Mouse (Mus musculus) natural killer cell, adult 2 months (primary cell): ENCODE measurements around the gene Asl.
A peak's percentile ranks its signal among the peaks of the same experiment; 100 is the strongest.
"Not testable (repeated sequence)": the region's sequence is repeated elsewhere in the genome, so short reads cannot be mapped to it uniquely, and the experiment has no call there.

Experiments
- DNase-seq, 2 experiments: peaks; one replicate each; pipeline ENCODE4 v3.0.0; 2022; ENCODE audit warnings: low spot score in 2 of 2

The Asl gene

DNA sequence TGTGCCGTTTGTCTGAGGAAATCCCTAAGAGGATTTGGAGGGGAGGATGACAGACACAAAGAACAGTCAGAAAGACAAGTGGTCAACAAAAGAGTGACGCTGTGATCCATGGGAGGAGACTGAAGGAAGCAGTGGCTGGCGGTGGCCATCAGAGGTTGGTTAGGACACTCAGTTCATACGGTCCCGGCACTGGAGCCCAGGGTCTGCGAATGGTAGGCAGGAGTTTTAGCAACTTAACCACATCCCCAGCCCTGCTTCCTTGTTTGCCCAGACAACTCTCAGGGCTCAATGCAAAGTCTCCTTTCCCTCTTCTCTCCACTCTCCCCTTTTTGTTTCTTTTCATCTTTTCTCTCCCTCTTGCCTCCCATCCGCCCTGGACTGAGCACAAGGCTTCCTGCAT lies 17.1 kb upstream of the Asl start:
- DNase-seq: no peak

DNA sequence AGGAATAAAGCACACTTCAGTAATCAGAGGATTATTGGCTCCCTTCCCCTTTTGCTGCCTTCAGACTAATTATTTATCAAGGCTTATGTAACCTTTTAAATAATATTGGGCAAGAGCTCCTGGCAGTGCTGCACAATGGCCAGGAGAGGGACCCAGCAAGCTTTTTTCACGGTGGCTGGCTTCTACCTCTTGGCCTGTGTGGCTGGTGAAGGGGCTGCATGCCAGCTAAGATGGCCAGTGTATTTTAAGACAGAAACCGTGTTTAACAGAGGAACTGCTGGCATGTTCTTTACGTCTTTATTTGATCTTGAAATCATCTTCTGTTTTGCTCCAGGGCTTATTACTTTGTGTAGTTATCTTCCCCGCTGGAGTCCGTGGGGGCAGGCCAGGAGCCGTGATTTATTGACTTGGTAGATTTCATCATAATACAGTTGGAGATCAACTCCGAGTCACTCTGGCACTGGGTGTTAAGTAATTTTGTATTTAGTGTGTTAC lies 15.2 kb upstream of the Asl start:
- DNase-seq: no peak

DNA sequence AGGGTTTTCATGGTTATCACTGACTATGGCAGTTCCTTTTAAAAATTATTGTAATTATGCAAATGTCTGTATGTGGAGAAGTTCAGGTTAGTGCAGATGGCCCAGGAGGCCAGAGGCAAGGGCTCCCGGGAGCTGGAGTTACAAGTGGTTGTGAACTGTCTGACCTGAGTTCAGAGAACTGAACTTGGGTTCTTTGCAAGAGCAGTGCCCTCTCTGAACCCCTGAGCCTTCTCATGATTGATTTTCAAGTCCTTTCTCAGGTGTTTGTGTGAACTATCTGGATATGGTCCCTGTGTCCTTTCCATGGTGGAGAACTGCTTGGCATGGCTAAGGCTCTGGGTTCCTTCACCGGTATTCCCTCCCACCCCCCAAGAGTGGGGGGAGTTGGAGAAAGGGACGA lies 14.7 kb upstream of the Asl start:
- DNase-seq: no peak

DNA sequence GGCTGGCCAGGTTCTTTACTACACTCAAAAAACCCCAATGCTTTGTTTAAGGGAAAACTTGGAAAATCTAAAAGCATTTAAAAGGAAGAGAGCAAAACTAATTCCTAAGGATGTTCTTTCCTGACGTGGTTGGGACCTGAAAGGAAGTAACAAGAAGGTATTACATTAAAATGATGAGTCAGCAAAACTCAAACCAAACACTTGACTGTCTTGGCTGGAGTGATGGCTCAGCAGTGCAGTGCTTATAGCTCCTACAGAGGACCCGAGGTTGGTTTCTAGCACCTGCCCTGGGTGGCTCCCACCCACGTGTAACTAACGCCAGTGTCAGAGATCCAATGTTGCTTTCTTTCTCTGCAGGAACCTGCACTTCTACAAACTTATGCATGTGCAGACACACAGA lies 12.2 kb upstream of the Asl start:
- no peak for DNase-seq

DNA sequence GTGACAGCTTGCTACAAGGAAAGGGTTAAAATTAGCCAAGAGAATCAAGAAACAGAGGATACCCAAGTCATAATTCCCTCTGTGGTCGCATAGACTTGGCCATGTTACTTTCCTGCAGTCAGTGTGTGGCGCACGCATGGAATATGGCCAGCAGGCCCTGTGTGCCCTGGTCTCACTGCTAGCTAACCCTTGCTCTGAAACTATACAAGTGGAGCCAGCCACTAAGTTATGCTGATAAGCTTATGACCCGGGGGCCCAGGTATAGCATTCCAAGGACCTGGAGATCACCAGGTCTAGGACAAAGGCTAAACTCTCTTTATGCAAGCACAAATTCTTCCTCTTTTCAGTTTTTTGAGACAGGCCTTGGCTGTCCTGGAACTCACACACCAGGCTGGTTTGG lies 11.8 kb upstream of the Asl start:
- DNase-seq: no peak

DNA sequence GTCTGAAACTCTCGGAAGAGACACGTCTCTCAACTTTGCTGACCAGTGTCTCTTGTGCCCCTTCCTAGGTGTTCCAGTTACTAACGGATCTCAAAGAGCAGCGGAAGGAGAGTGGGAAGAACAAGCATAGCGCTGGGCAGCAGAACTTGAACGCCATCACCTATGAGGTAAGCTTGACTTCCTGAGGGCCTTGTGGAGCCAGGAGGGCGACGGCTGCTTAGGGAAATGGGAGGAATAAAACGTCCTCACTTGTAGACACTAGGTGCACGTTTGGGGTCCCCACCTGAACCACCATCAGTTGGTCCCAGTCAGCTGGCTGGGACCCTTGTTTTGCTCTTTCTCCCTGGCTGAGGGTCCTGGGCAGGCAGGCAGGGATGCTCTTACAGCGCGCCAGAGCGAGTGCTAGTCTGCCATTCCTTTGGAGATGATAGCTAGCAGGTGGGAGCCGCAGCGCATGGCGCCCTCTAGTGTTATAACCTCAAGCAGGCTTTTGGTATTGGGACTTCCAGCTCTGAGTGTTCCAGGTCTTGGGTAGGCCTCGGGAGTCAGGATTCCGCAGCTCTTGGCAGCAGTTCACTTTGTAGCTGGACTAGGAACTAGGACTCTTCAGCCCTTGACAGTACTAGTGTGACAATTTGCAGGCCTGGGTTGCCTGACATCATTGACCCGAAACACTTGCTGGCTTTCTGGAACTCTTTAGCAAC lies 8.9 kb upstream of the Asl start:
- DNase-seq: peak; percentile 9 to 35

DNA sequence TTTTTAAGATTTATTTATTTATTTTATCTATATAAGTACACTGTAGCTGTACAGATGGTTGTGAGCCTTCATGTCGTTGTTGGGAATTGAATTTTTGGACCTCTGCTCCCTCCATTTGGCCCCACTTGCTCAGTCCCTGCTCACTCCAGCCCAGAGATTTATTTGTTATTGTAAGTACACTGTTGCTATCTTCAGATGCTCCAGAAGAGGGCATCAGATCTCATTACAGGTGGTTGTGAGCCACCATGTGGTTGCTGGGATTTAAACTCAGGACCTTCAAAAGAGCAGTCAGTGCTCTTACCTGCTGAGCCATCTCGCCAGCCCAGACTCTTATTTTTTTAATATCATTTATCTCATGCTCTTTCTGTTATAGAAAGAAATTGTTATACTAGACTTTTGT lies 7.3 kb upstream of the Asl start:
- not testable (repeated sequence) for DNase-seq

DNA sequence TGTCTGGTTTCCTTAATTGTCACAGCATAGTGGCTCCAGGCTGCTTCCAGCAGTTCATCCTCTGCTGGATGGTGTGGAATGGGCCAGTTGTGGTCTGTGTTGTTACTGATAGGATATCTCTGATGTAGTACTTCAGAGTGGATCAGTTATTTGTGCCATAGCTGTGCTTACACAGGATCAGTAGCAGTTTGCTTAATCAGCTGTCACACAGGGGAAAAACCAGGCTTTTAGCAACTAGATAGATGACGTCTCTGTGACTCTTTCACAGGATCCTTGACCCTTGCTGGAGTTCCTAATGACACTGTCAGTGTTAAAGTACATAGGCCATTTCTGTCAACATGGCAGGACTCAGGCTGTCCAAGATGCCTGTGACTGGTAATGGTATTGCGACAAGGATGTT lies 4.8 kb upstream of the Asl start:
- no peak for DNase-seq

DNA sequence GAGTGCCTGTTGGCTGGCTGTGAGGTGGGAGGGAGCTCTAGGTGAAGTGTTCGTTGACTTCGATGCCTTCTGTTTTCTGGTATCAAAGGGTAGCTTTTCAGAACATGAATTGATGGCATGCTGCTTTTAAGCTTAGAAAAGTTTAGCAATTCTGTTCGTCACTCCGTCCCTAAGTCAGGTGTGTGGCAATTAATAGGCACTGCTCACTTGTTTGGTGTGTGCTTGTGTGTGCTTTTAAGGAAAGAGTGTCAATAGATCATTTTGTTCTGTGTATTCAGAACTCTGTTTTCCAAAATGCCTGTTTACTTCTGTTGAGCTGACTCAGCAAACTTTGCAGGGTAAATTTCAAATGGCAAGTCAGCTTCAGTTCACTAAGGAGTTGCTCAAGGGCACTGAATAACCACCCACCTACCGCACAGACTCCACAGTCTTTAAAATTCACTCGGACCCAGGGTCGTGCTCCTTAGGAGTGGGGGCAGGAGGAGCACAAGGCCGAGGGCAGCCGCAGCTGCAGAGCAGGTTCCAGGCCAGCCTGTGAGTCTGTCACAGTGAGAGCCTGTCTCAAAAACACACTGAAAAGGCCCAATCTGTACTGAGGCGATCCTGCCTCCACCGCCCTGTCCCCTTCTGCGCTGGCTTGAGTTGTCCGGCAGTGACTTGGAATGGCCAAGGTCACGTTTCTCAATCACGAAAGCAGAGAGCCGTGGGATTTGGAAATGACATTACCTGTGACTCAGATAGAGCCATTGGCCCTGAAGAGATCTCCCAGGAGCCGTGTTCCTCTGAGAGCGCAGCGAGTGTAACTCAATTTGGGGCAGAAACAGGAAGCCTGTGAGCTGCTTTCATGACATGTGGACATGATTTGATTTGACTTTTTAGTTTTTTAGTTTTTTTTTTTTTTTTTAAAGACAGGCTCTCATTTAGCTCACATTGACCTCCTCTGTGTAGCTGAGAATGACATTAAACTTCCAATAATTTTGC lies 2.7 kb upstream of the Asl start:
- DNase-seq: no peak

DNA sequence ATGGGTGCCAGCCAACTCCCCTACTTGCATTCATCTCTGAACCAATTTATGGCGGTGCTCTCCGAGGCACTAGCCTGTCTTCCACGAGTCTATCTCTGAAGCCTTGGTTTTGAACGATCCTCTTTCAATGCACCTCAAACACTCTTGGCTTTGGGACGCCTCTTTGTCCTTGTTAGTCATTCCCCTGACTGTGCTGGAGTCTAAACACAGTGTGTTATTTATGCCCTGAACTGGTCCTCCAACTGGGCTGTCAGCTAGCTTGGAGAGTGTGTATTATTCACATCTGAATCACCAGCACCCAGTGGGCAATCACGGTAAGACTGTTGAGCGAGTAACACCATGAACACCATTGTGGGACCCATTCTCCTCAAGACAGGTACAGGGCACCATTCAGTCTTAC lies 1.4 kb downstream of the Asl start:
- no peak for DNase-seq

DNA sequence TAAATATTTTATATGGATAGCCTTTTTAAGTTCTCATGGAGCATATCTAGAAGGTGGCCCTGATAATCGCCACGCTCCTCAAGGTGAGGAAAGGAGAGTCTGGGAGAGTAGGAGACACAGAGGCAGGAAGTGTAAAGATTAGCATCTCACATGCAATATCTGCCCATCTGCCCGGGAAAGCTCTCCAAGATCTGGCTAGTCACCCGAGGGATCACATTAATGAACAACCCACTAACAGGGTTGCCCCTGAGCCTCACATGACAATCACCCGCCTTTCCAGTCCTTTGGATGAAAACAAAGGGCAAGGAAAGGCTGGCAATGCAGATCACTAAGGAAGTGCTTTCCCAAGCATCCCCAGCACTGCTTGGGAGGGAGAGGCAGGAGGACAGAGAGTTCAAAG lies 1.9 kb downstream of the Asl start:
- DNase-seq: no peak

DNA sequence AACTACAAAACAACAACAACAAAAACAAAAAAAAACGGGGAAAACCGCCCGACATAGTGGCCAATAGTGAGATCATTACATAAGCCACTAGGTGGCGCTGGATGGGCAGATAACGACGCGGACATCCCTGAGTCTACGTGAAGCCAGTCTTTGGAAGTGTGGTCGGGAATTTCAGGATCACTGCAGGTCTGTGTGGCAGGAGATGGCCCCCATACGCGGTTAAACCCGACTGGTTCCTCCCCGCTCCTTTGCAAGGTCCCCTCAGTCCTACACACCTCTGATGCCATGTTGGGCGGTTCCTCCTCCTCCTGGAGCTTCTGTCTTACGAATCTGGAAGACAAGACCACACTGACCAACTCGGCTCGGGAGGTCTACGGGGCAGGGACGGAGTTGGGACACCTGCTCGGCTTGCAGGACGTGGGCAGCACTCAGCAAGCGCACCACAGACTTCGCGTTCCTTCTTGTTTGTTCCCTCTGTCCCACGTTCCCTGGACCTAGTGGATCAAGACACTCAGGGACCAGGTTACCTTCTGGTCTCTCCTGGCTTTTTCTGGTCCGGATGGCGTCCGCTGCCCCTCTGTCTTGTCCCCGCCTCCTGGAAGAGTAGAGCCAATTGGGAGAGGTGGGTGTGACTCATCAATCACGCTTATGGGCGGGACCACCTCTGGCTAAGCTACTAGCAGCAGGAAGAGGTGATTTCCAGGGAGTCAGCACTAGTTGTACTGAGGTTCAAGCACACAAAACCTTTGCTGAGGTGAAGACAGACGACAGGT lies 5.1 kb downstream of the Asl start:
- peak; percentile 80 to 82 for DNase-seq

DNA sequence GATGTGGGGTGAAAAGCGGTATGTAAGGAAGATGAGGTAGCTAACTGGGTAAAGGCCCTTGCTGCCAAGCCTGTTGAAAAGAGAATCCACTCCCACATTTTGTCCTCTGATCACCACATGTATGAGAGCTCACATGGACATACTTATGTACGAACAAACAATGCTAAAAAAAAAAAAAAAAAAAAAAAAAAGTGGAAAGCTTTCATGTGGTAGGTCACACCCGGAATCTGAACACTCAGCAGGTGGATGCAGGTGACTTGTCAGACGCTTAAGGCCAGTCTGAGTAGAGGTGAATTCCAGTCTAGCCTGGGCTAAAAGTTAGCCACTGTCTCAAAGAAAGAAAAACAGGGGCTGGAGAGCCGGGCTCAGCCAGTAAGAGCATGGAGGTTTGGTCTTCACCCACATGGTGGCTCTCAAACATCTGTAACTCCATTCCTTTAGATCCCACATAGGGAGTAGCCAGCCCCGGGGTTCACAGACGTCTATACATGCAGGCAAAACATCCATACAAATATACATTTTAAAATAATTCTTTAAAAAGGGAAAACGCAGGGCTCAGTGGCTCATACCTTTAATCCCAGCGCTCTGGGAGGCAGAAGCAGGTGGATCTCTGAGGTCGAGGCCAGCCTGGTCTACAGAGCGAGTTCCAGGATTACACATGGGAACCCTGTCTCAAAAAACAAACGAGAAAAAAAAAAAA lies 5.8 kb downstream of the Asl start:
- no peak for DNase-seq

DNA sequence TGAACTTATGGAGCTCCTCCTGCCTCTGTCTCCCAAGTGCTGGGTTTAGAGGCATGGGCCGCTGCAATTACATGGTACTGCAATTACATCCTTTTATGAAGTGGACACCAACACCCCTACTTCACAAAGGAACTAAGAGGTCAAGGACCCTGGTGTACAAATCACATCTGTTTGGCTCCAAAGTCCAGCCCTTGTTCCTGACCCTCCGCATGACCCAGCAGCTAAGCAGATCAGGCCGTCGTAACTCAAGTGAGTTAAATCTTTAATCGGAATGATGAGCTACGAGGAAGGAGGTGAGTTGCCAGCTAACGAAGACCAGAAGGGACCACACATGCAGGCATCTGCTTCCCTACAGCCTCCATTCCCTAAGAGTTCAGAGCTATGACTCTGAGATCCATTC lies 6.7 kb downstream of the Asl start:
- no peak for DNase-seq

DNA sequence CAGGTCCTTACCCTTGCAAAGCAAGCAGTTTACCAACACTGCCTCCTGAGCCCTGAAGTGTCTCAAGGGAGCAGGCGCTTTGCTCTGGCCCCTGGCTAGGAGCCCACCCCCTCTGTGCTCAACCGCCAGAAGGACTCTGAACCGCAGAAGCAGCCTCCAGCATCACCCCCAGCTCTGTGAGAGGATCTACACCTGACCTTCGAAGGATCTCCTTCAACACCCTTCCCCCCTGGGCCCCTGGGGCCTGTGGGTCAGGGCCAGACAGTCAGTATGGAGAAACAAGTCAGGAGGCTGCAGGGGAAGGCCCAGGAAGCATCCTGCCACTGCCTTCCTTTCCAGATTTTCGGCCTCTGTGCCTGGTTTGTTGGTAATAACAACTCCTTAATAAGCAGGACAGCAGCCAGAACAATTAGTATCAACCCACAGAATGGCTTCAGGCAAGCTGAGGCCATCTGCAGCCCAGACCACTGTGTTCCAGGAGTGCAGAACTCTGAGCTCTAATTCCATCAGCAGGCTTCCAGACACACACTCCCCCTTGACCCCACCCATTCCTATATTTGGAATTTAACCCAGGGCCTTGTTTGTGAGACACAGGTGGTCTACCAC lies 7.6 kb downstream of the Asl start:
- no peak for DNase-seq

DNA sequence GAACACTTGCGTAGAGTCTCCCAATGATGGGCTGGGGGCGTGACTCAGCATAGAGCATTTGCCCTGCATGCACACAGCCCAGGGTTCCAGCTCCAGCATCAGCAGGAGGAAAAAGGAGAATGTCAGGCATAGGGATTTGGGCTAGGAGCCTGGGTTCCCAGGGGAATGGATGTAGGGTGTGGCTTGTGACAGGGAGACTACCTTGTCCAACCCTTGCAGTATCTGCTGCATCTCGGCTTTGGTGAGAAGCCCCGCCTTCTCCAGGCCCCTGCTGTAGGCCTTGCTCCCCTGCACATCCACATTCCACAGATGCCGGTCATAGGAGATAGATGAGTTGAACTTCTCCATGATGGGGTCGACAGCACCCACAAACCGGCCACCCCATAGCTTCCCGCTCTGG lies 9.6 kb downstream of the Asl start:
- no peak for DNase-seq

DNA sequence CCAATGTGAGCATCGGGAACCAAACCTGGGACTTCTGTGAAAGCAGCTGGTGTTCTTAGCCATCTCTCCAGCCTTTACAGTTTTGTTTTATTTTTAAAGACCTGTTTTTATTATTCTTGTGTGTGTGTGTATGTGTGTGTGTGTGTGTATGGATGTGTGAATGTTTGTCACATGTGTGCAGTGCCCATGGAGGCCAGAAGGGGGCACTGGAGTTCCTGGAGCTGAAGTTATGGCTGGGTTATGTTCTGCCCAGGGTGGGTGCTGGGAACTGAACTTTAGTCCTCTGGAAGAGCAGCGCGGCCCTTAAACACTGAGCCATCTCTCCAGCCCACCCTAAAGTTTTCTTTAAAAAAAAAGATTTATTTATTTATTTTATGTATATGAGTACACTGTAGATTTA lies 13.9 kb downstream of the Asl start:
- DNase-seq: no peak

DNA sequence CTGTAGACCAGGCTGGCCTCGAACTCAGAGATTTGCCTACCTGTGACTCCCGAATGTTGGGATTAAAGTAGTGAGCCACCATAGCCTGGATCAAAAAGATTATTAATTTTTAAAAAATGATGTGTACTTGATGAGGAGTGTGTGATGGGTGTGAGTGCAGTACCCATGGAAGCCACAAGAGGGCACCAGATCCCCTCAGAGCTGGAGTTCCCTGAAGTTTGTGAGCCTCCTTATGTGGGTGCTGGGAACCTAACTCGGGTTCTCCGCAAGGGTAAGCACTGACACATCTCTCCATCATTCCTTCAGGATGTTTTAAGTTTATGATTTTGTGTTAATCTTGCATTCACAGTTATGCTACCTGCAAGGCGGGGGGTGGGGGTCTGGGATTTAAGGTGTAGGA lies 18.1 kb downstream of the Asl start:
- DNase-seq: no peak

DNA sequence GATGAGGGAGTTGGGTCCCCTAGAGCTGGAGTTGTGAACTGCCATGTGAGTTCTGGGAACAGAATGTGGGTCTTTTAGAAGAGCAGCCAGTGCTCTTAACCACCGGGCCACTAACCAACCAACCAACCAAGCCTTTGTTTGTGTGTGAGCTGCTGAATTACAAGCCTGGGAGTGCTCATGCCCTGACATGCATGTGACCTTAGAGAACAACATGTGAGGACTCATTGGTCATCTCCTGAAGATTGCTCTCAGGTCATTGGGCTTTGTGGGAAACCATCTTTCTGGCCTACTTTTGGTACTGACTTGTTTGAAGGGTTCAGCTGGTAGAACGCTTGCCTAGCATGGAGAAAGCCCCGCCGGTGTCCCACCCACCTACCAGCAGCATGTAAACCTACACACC lies 19.3 kb downstream of the Asl start:
- no peak for DNase-seq

DNA sequence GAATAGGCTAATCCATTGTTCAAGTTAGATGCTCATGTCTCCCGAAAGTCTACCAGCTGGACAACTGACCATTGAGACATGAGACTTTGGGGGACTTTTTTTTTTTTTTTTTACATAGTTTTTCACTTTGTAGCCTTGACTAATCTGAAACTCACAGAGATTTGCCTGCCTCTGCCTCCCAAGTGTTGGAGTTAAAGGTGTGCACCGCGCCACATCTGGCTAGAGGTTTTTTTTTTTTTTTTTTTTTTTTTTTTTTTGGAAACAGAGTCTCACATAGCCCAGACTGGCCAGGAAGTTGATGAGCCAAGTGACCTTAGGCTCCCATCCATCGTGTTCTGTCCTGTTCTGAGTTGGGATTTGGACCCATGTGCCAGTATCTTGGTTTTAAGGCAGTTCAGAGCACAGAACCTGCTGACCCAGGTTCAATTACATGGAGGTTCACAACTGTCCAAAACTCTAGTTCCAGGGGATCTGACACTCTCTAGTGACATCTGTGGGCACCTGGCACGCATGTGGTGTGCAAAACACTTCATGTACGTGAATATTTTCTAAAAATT lies 20.9 kb downstream of the Asl start:
- no peak for DNase-seq

DNA sequence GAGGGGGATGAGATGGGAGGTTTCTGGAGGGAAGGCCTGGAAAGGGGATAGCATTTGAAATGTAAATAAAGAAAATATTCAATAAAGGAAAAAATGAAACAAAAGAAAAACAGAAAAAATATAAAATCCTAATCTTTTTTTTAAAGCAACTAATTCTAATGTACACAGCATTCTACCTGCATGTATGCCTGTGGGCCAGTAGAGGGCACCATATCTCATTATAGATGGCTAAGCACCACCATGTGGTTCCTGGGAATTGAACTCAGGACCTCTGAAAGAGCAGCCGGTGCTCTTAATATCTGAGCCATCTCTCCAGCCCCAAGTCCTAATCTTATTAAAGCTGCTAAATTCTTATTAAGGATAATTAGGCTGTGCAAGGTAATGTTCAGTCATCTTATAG lies 21.7 kb downstream of the Asl start:
- no peak for DNase-seq
